Mouse (Mus musculus) hindbrain, embryonic 14.5 days (tissue): Measurements from ENCODE around the gene Mal. TPM values are rescaled to one million over a fixed set of nuclear protein-coding genes. Genes with fewer than 3 reads are reported as not detected.

Source experiments
- ATAC-seq: fragments of 200-750 bp; cut with Nextera tagmentation; 2 replicates; pipeline ENCODE4 v1.8.0; 2017; ENCODE audit warnings: moderate number of reproducible peaks, mild to moderate bottlenecking, moderate TSS enrichment, moderate library complexity; ENCODE audit not compliant: low FRiP score
- DNase-seq: peaks from one replicate; pipeline ENCODE4 v3.0.0-alpha.2; 2015; ENCODE audit warnings: low spot score
- H3K27ac ChIP-seq: fragments of 300-500 bp; sonication (generic); 2 replicates; pipeline ENCODE4 v1.5.1; 2014; ENCODE audit warnings: mild to moderate bottlenecking, moderate library complexity
- H3K27me3 ChIP-seq: fragments of 300-500 bp; sonication (generic); 2 replicates; pipeline ENCODE4 v1.6.1; 2014; ENCODE audit warnings: mild to moderate bottlenecking, low read length, mixed read lengths; ENCODE audit not compliant: control insufficient read depth, insufficient read depth
- H3K36me3 ChIP-seq: fragments of 300-500 bp; sonication (generic); replicated peaks from 2 replicates; pipeline ENCODE4 v1.6.1; 2014; ENCODE audit not compliant: control insufficient read depth, insufficient read depth
- H3K4me1 ChIP-seq: fragments of 300-500 bp; sonication (generic); replicated peaks from 2 replicates; pipeline ENCODE4 v1.6.1; 2014; ENCODE audit warnings: antibody characterized with exemption, low read length, mixed read lengths; ENCODE audit not compliant: control insufficient read depth, insufficient read depth
- H3K4me2 ChIP-seq: fragments of 300-500 bp; sonication (generic); replicated peaks from 2 replicates; pipeline ENCODE4 v1.6.1; 2014; ENCODE audit warnings: mild to moderate bottlenecking, moderate library complexity
- H3K4me3 ChIP-seq: fragments of 300-500 bp; sonication (generic); replicated peaks from 2 replicates; pipeline ENCODE4 v1.5.1; 2014; ENCODE audit warnings: mild to moderate bottlenecking, low read length
- H3K9ac ChIP-seq: fragments of 300-500 bp; sonication (generic); 2 replicates; pipeline ENCODE4 v1.6.1; 2014
- H3K9me3 ChIP-seq: fragments of 300-500 bp; sonication (generic); 2 replicates; pipeline ENCODE4 v1.6.1; 2016; ENCODE audit warnings: low read length; ENCODE audit not compliant: control insufficient read depth
- WGBS: fragments of 180-500 bp; shearing (Covaris S2); extraction: QIAGEN DNeasy Blood & Tissue Kit; methylation state at CpG from one replicate; pipeline ENCODE4 v1.1.7; 2014; 5-methylcytosine and 5-hydroxymethylcytosine counted together
- polyA plus RNA-seq: library from polyadenylated mRNA; unstranded; fragments of >200 nt; fragmentation: Nextera tagmentation; extraction: Ambion mirVana; gene quantifications from 2 replicates; pipeline ENCODE4 v1.2.1, GENCODE M21; 2014

The Mal gene
- polyA plus RNA-seq, 1 experiment from 2014 or later, result 3.7 TPM

DNA sequence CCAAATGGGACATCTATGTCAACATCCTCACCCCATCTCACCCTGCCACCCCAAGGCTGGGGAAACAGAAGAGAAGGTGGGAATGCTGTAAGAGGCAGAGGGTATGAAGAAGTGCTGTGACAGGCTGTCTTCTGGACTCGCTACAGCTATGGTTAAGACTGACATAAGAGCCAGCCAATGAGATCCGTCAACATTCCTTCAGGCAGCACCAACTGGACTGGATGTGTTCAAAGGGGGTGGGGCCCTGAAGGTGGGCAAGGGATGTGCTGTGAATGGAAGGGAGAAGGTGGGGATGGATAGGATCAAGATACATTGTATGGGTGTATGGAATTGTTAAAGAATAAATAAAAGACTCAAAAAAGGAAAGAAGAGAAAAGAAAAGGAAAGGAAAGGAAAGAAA lies 23.9 kb downstream of the Mal start:
- no peak overlapping the region for H3K4me3 ChIP-seq
- H3K36me3 ChIP-seq, result no peaks in the 10 kb centered on the region
- no peaks in the 10 kb centered on the region for H3K9me3 ChIP-seq
- H3K9ac ChIP-seq, result no peak overlapping the region
- ATAC-seq (no peak), DNase-seq (no peak)
- H3K27ac ChIP-seq, result no peak overlapping the region
- H3K27me3 ChIP-seq, result no peaks in the 10 kb centered on the region
- H3K4me1 ChIP-seq, result no peaks in the 10 kb centered on the region
- H3K4me2 ChIP-seq, result no peak overlapping the region
- 54% methylated on average over 2 of the region's 2 CpGs for WGBS

DNA sequence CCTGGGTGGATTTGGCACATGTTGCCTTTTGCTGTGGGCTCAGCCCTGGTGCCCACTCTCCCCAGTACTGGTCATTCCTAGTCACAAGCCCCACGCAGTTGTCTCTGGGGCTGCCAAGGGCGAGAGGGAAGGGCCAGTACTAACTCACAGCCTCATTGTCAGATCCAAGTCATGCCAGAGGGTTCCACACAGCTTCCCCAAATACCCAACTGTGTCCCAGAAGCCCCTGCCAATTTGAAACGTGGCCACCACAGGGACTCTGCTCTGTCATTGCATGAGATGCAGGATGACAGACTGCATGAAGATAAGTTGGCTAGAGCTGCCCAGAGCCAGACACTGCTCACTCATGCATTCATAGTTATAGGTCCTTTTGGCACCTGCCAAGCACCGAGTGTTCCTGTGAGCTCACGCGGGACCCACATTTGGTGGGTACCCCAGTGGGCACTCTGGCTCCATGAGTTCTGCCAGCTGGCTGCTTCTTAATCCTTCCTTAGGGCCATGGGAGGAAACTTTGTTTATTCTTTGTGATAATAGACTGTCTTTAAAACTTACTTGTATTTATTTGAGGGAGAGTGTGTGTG lies 28.4 kb downstream of the Mal start:
- WGBS, result 78% methylated on average over 6 of the region's 6 CpGs
- no peak overlapping the region for H3K27ac ChIP-seq
- H3K9me3 ChIP-seq, result no peaks in the 10 kb centered on the region
- no peak overlapping the region for H3K4me3 ChIP-seq
- no peaks in the 10 kb centered on the region for H3K36me3 ChIP-seq
- H3K27me3 ChIP-seq, result no peaks in the 10 kb centered on the region
- ATAC-seq (no peak), DNase-seq (no peak)
- no peak overlapping the region for H3K4me2 ChIP-seq
- no peaks in the 10 kb centered on the region for H3K4me1 ChIP-seq
- no peak overlapping the region for H3K9ac ChIP-seq

DNA sequence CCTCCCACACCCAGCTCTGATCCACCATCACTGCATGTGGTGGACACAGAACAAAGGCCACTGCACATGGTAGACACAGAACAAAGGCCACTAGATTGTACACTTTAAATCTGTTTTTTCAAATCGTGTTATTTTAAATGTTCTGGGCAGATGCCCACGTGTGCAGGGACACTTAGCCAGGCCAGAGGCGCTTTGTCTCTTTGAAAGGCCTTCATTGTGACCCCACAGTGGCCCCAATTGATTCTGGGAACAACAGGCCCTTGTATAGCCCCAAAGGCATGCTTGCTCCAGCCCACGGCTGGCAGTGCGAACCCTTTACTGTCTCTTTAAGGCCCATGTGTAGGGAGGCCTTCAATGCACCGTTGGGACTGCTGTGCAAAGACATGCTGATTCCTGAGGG lies 29.1 kb downstream of the Mal start:
- DNase-seq (no peak), ATAC-seq (no peak)
- H3K27me3 ChIP-seq, result no peaks in the 10 kb centered on the region
- H3K4me3 ChIP-seq, result no peak overlapping the region
- no peaks in the 10 kb centered on the region for H3K9me3 ChIP-seq
- H3K27ac ChIP-seq, result no peak overlapping the region
- no peak overlapping the region for H3K9ac ChIP-seq
- no peaks in the 10 kb centered on the region for H3K4me1 ChIP-seq
- no peaks in the 10 kb centered on the region for H3K36me3 ChIP-seq
- 41% methylated on average over 6 of the region's 6 CpGs for WGBS
- no peak overlapping the region for H3K4me2 ChIP-seq

DNA sequence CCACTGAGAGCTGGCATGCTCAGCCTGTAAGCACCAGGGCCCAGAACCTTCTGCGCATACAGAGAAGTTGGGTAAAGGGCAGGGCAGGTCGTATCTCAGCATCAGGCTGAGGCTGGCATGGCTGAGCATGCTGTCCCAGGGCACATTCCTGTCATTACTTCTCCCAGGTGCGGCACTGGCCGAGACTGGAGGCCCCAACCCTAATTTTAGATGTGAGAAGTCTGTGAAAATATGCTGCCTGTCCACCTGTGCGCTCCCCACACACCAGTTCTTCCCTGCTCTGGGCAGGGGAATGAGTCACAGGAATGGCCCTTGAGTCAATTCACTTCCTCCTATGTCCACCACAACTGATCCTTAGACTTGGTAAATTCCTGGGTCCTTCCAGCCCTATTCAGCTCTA lies 30.8 kb downstream of the Mal start:
- H3K9ac ChIP-seq, result no peak overlapping the region
- no peaks in the 10 kb centered on the region for H3K4me1 ChIP-seq
- 77% methylated on average over 5 of the region's 5 CpGs for WGBS
- H3K4me2 ChIP-seq, result no peak overlapping the region
- H3K4me3 ChIP-seq, result no peak overlapping the region
- no peak for DNase-seq
- no peak for ATAC-seq
- H3K27ac ChIP-seq, result no peak overlapping the region
- no peaks in the 10 kb centered on the region for H3K9me3 ChIP-seq
- H3K36me3 ChIP-seq, result no peaks in the 10 kb centered on the region
- no peaks in the 10 kb centered on the region for H3K27me3 ChIP-seq

DNA sequence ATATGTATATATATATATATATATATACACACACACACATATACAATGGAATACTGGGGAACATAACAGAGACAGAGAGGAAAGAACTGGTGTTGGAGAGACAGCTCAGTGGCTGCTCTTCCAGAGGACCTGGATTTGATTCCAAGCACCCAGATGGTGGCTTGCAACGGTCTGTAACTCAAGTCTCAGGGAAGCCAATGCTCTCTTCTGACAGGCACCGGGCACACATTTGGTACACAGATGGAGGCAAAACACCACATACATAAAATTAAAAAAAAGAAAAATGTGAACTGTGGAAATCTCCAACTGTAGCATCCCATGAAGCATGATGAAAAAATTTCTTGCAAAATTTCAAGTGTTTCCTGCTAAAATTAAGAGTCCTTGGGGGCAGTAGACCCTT lies 31.7 kb downstream of the Mal start:
- Histone ChIP-seq H3K4me1 (no peaks in the 10 kb centered on the region), H3K4me2 (no peak overlapping the region), H3K4me3 (no peak overlapping the region), H3K9me3 (no peaks in the 10 kb centered on the region), H3K27me3 (no peaks in the 10 kb centered on the region), H3K9ac (no peak overlapping the region), H3K27ac (no peak overlapping the region), H3K36me3 (no peaks in the 10 kb centered on the region)
- WGBS, result 89% methylated on average over 2 of the region's 2 CpGs
- DNase-seq (no peak), ATAC-seq (no peak)

DNA sequence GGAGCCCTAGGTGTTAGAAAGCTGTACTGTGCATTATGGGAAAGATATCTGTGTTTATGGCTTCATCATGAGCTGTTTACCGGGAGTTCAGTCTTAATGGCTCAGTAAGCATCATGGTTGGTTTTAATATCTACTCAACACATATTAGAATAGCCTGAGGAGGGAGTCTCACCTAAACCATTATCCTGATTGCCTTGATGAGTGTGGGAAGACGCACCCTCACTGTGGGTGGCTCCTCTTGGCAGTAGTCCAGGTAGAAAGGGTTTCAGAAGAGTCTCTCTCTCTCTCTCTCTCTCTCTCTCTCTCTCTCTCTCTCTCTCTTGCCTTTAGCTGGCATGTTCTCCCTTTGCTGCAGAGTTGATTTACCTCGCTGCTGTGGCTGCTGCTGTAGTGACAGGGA lies 34.4 kb downstream of the Mal start:
- Histone ChIP-seq H3K27me3 (no peaks in the 10 kb centered on the region), H3K4me2 (no peak overlapping the region), H3K36me3 (no peaks in the 10 kb centered on the region), H3K9ac (no peak overlapping the region), H3K27ac (no peak overlapping the region), H3K9me3 (no peaks in the 10 kb centered on the region), H3K4me3 (no peak overlapping the region), H3K4me1 (no peaks in the 10 kb centered on the region)
- peak; percentile 60; the same call in 1 of the 2 replicates for ATAC-seq
- 55% methylated on average over 3 of the region's 3 CpGs for WGBS
- no peak for DNase-seq

DNA sequence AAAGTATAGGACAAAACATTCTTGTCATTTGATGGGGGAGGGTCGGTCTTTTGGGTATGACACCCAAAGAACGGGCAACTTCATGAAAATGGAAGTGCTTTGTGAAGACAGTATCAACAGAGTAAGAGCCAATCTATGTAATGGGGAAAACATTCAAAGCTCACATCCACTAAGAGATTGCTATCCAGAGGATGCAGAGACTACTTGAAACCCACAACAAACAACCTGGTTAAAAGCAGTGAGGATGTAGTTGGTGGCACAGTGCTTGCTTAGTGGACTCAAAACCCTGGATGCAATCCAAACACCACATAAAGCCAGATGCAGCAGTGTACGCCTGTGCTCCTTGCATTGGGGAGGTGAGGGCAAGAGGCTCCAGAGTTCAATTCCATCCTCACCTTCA lies 37.2 kb downstream of the Mal start:
- Histone ChIP-seq H3K4me2 (no peak overlapping the region), H3K27ac (no peak overlapping the region), H3K36me3 (no peaks in the 10 kb centered on the region), H3K9ac (no peak overlapping the region), H3K9me3 (no peaks in the 10 kb centered on the region), H3K27me3 (no peaks in the 10 kb centered on the region), H3K4me1 (no peaks in the 10 kb centered on the region), H3K4me3 (no peak overlapping the region)
- no peak for DNase-seq
- WGBS, result 85% methylated on average over 3 of the region's 3 CpGs
- no peak for ATAC-seq

DNA sequence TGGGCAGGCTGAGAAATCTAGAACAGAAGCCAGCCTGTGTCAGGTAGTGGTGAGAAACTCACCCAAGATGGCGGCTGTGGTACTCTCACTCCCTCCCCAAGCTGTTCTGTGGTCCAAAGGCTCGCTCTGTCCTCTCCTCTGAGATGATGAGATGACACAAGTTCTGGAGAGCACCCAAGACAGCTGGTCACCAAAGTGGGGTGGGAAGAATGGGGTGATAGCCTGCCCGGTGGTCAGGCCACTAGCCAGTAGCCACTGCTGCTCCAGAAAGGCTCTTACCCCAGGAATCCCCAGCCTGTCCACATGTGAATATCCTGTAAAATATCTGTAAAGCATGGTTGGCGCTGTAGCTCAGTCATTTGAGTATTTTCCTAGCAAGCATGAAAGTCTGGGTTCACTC lies 44.2 kb downstream of the Mal start:
- no peaks in the 10 kb centered on the region for H3K4me1 ChIP-seq
- 95% methylated on average over 4 of the region's 4 CpGs for WGBS
- H3K27ac ChIP-seq, result no peak overlapping the region
- ATAC-seq, result no peak
- H3K9me3 ChIP-seq, result no peaks in the 10 kb centered on the region
- no peak overlapping the region for H3K9ac ChIP-seq
- H3K27me3 ChIP-seq, result no peaks in the 10 kb centered on the region
- H3K4me3 ChIP-seq, result no peak overlapping the region
- DNase-seq, result no peak
- H3K4me2 ChIP-seq, result no peak overlapping the region
- no peaks in the 10 kb centered on the region for H3K36me3 ChIP-seq

DNA sequence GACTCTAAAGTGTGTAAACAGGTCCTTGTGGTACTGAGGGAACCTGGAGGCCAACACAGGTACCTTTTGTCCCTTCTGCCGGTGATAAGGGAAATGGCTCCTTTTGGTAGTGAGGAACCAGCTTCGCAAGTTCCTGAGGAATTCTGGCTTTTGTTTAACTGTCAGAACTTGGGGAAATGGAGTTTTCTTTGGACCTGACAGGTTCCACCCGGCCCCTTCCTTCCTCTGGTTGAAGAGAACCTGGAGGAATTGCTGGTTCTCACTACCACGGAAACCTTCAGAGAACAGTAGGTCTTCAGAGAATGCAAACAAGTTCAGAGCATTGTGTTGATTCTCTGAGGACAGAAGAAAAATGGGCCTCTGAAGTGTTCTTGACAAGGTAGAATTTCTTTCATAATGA lies 45.1 kb downstream of the Mal start:
- DNase-seq, result no peak
- no peaks in the 10 kb centered on the region for H3K4me1 ChIP-seq
- H3K4me3 ChIP-seq, result no peak overlapping the region
- no peak overlapping the region for H3K4me2 ChIP-seq
- H3K9me3 ChIP-seq, result no peaks in the 10 kb centered on the region
- H3K27me3 ChIP-seq, result no peaks in the 10 kb centered on the region
- H3K9ac ChIP-seq, result no peak overlapping the region
- ATAC-seq, result no peak
- 86% methylated on average over 4 of the region's 4 CpGs for WGBS
- H3K36me3 ChIP-seq, result 0 out of 2 replicates have a peak, but pooled peaks cover 7% of the 10 kb centered on the region
- H3K27ac ChIP-seq, result no peak overlapping the region

DNA sequence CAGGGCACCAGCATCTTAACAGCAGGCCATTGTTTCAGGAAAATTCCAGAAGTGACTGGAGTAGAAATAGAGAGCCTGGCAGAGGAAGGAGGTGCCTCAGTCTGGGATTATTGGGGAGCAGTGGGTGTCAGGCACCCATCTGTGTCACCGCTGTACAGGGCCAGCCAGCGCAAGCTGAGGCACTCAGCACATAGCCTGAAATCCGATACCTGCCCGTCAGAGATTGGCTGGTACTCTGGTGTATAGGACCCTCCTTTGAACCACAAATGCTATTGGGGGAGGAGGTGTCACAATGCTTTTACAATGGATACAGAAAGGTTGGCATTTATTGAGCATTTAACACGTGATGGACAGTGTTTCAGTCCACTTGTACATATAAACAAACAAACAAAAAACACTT lies 47.5 kb downstream of the Mal start:
- Histone ChIP-seq H3K9me3 (no peaks in the 10 kb centered on the region), H3K36me3 (peaks cover 31% of the 10 kb centered on the region), H3K9ac (no peak overlapping the region), H3K4me1 (no peaks in the 10 kb centered on the region), H3K27ac (no peak overlapping the region), H3K27me3 (no peaks in the 10 kb centered on the region), H3K4me2 (no peak overlapping the region), H3K4me3 (no peak overlapping the region)
- ATAC-seq (no peak), DNase-seq (no peak)
- 7% methylated on average over 5 of the region's 5 CpGs for WGBS
